Mouse (Mus musculus): ENCODE data around the gene 1700067K01Rik. TPM values are rescaled to one million over a fixed set of nuclear protein-coding genes. Genes with fewer than 3 reads are reported as not detected.
"Not testable (repeated sequence)": the region's sequence is repeated elsewhere in the genome, so short reads cannot be mapped to it uniquely, and the experiment has no call there.

Gene 1700067K01Rik
- total RNA-seq, 2 experiments from 2014 or later = 0.46 to 1.1 TPM

- intact Hi-C loops (cut with DNase I) = no loop called here
- no peak for DNase-seq
These were observed 19.8 kb upstream of the 1700067K01Rik start for GRCm38 (mm10) chr8:83981533-83981932.

GRCm38 (mm10) chr8:83982449-83982848, 18.9 kb upstream of the 1700067K01Rik start:
- intact Hi-C loops (cut with DNase I) = no loop called here
- no peak for DNase-seq

GRCm38 (mm10) chr8:83983222-83983621, 18.1 kb upstream of the 1700067K01Rik start:
- intact Hi-C loops (cut with DNase I); DNase-seq: not testable (repeated sequence)

- DNase-seq = no peak
- intact Hi-C loops (cut with DNase I) = no loop called here
These were observed 12.1 kb upstream of the 1700067K01Rik start for GRCm38 (mm10) chr8:83989243-83989642.

GRCm38 (mm10) chr8:83990170-83990569, 11.1 kb upstream of the 1700067K01Rik start:
- DNase-seq = no peak
- intact Hi-C loops (cut with DNase I) = no loop called here

- intact Hi-C loops (cut with DNase I) = no loop called here
- DNase-seq = no peak
These were observed 8.8 kb upstream of the 1700067K01Rik start for GRCm38 (mm10) chr8:83992488-83992887.

- no peak for DNase-seq
- intact Hi-C loops (cut with DNase I) = no loop called here
These were observed 7.3 kb upstream of the 1700067K01Rik start for GRCm38 (mm10) chr8:83994030-83994429.

- no peak for DNase-seq
- intact Hi-C loops (cut with DNase I) = no loop called here
These were observed 5.3 kb upstream of the 1700067K01Rik start for GRCm38 (mm10) chr8:83995973-83996372.

- intact Hi-C loops (cut with DNase I) = no loop called here
- DNase-seq = peak; percentile 90
These were observed 4.5 kb upstream of the 1700067K01Rik start for GRCm38 (mm10) chr8:83996567-83997505.

GRCm38 (mm10) chr8:83997511-83998141, 3.7 kb upstream of the 1700067K01Rik start, which contains the start of gene Samd1:
TSS of gene Samd1 (plus strand) at chr8:83997672.
- intact Hi-C loops (cut with DNase I) = no loop called here
- peak; percentile 58 for DNase-seq

GRCm38 (mm10) chr8:83998231-83999056, 2.9 kb upstream of the 1700067K01Rik start:
- intact Hi-C loops (cut with DNase I) = no loop called here

GRCm38 (mm10) chr8:83999057-83999705, 2.1 kb upstream of the 1700067K01Rik start:
- intact Hi-C loops (cut with DNase I) = no loop called here
- DNase-seq = no peak

More at GRCm38 (mm10) chr8:83998231-83999056, 2.9 kb upstream of the 1700067K01Rik start:
- DNase-seq = peak; percentile 66

GRCm38 (mm10) chr8:83999825-84000224, 1.5 kb upstream of the 1700067K01Rik start:
- no peak for DNase-seq
- intact Hi-C loops (cut with DNase I) = no loop called here

GRCm38 (mm10) chr8:84002957-84003611, 1.8 kb downstream of the 1700067K01Rik start:
- intact Hi-C loops (cut with DNase I) = no loop called here

GRCm38 (mm10) chr8:84003612-84004246, 2.4 kb downstream of the 1700067K01Rik start:
- intact Hi-C loops (cut with DNase I) = no loop called here
- no peak for DNase-seq

More at GRCm38 (mm10) chr8:84002957-84003611, 1.8 kb downstream of the 1700067K01Rik start:
- no peak for DNase-seq

- intact Hi-C loops (cut with DNase I) = no loop called here
- DNase-seq = peak; percentile 95
These were observed 3.4 kb downstream of the 1700067K01Rik start for GRCm38 (mm10) chr8:84004533-84005201.

GRCm38 (mm10) chr8:84005502-84005901, 4.2 kb downstream of the 1700067K01Rik start:
- intact Hi-C loops (cut with DNase I); DNase-seq: not testable (repeated sequence)

- intact Hi-C loops (cut with DNase I) = no loop called here
These were observed 7.1 kb downstream of the 1700067K01Rik start for GRCm38 (mm10) chr8:84008362-84008761.

More at GRCm38 (mm10) chr8:84008362-84008761, 7.1 kb downstream of the 1700067K01Rik start:
- DNase-seq = no peak
